Mouse (Mus musculus) cerebellum, adult (tissue): ENCODE measurements around the gene Slc47a2.

Experiments used
- ATAC-seq: cut with Nextera tagmentation; 2 replicates; pipeline ENCODE4 v1.9.2; 2017; ENCODE audit warnings: mild to moderate bottlenecking, moderate library complexity, mixed read lengths; ENCODE audit not compliant: insufficient number of reproducible peaks, low FRiP score, low TSS enrichment

The Slc47a2 gene

DNA sequence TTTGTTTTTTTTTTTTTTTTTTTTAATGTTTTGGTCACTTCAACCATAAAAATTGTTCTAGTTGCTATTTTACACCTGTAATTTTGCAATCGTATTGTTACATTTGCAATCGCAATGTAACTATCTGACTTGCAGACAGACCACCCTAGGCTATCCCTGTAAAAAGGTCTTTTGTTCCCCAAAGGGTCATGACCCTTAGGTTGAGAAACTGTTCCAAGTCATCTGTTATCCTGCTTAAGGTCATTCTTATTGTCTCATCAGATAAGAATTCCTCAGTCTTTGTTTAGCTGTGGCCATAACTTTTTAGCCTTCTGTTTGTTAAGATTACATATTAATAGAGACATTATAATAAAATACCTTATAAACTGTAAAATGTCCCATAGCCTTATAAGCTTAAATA, 49.4 kb downstream of the Slc47a2 start:
- no peak for ATAC-seq

DNA sequence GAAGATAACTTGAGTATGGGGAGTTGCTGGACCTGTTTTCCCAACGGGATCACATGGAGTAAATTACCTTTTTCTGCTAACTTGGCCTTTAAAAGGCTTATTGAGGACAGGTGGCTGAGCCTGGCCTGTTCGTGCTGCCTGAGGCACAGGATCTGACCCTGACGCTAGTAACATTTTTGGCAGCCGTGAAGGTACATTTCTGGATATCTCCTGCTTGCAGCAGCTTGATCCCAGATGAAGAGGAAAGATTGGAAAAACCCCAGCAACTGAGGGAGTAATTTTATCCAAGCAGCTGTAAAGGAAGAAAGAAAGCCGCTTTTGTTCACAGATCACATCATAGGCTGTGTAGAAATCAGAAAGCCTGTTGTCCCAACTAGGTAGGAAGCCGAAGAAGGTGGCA, 58.3 kb downstream of the Slc47a2 start:
- no peak for ATAC-seq

DNA sequence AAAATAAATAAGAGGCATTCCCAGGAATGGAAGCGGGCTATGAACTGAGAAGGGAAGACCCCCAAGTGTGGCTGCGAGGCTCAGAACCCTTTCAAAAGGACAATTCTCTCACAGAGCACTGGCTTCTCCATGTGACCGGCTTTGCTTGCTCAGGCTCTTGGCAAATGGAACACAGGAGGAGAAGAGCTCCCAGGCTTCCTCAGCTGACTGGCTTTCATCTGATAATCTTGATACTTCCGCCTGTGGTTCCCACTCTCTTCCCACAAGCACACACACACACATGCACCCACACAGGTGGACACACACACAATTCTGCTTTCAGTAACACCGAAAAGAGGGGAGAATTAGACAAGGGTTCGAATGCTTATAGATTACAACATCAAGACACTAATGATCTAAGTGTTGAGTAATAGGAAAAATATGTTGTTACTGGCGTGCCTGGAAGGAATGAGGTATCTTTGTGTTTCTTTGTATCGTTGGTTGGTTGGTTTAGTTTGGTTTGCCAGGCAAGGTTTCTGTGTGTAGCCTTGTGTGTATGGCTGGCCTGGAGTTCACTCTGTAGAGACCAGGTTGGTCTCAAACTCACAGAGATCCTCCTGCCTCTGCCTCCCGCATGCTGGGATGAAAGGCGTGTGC, 59.1 kb downstream of the Slc47a2 start:
- ATAC-seq = no peak

DNA sequence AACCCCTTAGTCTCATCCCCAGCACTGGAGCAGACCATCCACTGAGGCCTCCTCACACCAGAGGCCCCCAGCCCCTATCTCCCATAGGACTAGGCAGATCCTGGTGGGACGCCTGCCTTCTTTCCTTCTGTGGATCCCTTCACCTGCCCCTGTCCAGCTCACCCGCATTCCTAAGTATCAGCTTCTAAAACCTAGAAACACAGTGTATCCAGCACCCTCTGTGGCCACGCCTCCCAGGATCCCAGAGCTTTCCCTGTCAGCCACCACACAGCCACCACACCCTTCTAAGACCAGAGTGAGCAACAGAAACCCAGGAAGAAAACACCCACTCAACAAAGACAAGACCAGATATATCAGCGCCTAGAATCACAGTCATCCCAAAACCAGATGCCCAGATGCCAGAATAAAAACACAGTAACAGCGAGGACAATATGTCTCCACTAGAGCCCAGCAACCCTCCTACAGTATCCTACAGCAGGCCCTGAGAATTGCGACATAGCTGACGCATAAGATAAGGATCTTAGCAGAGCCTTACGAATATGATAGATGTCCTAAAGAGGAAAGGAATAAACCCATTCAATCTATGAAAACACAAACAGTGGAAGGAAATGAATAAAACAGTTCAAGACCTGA, 64.1 kb downstream of the Slc47a2 start:
- no peak for ATAC-seq

DNA sequence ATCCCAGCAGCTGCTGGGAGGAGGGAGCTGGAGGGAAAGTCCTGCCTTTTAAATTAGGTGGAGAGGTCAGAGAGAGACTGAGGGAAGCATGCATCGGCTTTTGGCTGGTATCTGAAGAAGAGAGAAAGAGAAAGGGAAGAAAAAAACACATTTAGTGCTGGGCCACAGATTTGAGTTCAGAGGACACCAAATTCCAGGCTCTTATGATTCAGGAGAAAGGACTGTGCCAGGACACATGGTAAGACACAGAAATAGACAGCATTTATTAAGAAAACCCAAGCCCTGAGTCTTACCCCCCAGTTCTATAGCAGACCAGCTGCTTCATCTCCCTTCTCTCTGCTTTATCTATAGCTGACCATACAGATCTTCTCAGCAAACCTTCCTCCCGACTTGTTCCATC, 64.7 kb downstream of the Slc47a2 start:
- no peak for ATAC-seq

DNA sequence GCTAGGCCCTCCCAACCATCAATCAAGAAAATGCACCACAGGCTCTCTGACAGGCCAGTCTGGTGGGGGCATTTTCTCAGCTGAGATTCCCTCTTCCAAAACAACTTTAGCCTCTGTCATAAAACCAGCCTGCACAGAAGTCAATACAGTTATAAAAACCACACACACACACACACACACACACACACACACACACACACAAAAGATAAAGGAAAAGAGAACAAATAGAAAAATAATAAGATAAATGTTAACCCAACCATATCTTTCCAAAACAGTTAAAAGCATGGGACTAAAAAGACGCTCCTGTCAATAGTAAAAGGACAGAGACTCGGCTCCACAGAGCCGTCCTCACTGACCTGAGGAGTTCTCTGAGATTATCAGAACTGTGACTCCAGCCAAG, 66.2 kb downstream of the Slc47a2 start:
- no peak for ATAC-seq

DNA sequence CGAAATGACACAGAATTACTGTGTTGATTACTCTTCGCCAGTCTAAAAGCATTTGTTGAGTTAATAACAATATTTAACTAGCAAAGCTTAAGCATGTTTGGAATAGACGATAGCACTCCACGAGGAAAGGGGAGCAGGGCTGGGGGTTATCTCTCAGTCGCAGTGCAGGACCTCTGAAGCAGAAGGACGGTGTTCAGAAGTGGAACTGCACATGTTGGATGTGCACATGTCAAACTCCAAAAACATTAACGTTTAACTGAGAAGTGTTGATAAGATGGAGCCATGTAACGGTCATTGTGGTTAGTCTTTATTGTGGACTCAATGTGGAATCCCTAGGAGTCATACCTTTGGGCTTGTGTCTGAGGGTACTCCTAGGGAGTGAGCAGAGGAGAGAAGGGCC, 67.6 kb downstream of the Slc47a2 start:
- no peak for ATAC-seq

DNA sequence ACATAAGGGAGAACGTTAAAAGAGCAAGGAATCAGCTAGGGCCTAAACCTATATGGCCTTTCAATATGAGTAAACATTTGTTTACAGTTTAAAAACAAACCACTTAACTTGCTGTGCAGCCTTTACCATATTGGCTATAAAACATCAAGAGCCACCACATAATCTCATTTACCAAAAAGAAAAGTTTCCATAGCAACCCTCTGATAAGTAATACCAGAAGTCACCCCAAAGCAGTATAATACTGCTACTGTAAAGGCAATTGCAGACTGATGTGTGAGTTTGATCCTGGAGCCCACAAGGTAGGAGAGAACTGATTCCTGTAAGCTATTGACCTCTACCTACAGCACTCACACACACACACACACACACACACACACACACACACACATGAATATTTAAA, 68.2 kb downstream of the Slc47a2 start:
- no peak for ATAC-seq

DNA sequence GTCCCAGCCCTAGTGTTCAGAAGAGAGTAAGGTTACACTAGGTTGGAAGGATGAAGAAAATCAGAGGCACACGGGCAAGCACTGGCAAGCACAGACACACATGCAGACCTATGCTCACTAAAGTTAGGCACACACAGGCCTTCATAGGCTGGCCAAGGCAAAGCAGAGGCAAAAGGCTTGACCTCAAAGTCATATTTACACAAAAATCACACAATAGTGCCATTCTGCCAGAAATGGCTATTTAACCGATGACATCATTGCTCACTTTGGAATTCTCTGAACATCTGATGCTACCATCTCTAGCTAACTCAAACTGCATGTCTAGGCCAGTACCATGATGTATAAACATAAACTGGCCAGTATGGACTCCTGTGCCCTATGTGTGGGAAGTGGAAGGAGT, 68.7 kb downstream of the Slc47a2 start:
- ATAC-seq = no peak

DNA sequence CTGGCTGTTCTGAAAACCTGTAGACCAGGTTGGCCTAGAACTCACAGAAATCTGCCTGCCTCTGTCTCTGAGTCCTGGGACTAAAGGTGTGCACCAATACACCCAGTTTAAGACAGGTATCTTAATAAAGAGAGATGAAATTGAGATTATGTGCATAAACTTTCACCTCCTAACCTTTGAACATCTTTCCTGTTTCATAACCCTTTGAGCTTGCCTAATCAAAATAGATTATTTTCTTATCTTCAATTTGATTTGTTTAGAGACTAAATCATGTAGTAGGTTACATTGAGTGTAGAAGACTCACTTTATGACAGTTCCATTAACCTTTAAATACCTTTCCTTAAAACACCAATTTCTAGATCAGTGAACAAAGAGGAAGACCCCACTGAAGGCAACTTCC, 71.0 kb downstream of the Slc47a2 start:
- no peak for ATAC-seq

DNA sequence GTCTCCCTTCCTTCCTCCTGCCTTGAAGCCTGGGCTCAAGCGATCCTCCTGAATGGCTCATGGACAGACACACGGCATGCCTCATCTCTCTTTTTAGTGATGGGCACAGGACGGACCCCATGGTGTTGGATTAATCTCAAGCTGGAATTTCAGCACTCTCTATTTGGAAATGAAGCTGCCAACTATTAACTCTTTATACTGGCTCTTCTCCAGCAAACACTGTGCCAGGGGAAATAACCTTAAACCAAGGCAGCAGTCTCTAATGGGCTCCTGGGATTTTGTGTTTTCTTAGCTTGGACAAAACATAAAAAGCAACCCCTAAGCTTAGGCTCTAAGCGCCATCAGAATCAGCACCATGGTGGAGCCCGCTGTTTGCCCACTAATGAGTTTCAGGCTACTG, 72.3 kb downstream of the Slc47a2 start:
- ATAC-seq = no peak

DNA sequence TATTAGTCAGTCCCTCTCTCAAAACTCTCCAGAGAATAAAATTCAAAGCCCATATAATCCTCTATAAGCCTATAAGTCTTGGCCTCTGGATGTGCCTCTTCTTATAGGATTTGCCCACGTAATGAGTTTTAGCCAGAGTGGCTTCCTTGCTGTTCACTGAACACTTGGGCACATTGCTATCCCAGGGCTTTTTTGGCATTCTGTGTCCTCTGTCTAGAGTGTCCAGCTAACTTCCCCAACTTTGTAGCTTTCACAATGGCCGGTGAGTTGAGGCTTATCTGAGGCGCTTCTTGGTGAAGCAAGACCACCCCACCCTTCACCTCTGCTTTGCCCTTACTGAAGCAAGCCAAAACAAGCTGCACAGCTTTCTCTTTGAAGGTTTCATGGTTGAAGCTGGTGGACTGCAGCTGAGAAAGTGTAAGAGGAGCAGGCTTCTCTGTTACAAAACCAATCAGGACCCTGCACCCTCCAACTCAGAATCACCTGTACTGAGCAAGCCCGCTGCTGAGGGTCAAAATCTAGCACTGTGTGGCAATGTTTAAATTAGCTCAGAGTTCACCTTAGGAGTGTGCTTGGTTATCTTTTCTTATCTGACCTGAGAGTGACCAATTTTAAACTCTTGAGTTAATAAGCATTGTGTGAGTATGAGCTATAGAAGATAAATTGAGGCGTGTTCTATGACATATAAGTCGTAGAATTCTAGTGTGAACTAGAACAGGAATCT, 73.9 kb downstream of the Slc47a2 start:
- no peak for ATAC-seq

DNA sequence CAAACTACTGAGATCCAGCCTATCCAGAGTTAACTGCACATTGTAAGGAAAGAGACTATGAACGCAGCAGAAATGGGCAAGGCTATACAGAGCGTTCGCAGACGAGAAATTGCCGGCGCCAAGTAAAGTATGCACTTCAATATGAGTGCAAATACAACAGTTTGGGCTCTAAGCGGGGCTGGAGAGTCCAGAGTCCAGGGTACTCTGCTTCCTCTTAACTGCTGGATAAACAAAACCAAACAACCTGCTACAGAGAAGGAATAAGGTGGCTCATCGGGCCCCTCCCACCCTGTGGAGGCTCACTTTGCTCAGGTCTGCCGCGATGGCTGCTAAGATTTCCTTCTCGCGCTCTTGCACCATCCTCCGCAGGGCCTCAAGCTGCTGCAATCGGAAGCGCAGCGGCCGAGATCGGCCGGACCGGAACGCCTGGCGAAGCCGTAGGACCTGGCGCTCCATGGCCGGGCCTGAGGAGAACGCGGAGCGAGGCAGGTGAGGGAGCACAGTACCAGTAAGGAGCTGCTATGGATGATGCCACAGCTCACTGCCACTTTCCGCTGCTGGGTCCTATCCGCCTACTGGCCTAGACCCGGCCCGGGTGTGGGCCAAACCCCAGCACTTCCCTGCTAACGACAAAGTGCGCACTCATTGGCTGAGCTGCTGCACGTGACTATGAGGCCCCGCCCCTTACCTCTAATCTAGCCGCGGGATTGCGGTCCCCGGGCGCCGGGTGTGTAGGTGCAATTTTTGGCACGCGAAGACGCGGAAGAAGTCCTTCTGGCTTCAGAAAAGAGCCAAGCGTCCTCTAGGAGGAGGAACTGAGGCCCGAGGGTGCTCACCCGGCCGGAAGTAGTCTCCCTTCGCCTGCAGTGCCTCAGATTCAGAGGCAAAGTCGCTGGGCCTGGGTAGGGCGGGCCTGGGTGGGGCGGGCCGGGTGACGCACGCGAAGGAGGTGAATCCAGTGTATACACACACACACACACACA, 75.8 kb downstream of the Slc47a2 start, which contains the start of gene Aldh3a2:
Gene Aldh3a2 (minus strand): TSS at position 914 of the 983 bp plus-strand sequence.
- peak; percentile 98 for ATAC-seq

DNA sequence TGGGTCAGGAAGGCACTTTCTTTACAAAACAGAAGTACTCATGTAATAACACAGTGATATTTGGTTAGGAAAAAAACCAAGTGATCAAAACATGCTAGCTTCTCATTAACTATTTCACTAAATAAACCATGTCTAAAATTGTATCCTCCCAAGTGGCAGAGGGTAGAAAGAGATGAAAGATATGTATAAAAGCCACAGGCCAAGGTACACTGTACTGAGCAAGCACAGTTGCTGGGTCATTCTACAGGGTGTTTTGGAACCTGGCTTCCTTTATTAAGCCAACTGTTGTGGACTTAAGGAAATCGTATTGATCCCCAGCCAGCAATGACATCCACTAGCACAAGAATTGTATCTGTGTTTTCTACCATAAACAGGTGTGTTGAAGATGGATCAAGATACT, 78.8 kb downstream of the Slc47a2 start:
- no peak for ATAC-seq

DNA sequence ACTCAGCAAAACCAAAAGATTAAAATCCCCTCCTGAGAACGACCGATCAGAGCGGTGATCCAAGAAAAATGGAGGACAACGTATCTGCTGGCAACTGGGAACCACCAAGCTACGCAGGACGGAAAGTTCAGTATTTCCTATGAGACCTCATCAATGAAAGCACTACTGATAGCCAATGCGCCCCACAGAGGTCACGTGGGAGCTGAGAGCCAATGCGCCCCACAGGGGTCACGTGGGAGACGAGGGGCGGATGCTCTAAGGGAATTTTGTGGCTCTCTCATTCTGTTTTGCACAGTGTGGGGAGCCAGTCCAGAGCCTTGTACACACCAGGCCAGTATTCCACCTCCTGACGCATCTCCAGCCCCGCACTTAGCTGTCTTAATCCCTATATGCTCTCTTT, 80.1 kb downstream of the Slc47a2 start:
- ATAC-seq = no peak

DNA sequence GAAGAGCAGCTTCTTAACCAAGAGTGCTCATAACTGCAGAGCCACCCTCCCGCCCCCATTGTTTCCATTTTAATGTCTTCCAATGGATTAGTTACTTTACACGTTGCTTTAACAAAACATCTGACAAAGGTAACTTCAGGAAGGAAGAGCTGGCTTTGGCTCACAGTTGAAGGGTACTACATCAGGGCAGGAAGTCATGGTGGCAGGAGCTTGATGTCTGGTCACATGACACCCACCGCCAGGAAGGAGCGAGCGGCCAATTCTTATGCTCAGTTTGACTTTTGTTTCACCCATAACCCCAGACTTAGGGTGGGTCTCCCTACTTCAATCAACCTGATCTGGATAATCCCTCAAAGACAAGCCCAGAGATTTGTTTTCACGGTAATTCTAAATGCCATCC, 83.6 kb downstream of the Slc47a2 start:
- no peak for ATAC-seq

DNA sequence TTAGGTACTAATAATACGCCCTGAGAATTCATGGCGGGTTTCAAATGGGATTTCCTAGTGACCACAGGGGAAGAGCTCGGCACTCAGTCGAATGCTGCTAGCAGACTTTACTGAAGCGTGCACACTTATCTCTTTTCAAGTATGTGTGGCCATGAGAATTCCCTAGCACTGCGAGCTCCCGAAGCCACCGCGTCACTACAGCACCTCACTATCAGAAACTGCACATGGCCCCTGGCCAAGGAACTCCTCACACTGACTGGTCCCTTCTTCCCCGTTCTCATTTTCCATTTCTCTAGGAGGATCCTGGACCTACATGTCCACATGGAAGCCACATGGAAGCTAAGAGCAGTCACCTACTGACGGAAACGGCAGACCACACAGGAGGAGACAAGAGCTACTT, 89.9 kb downstream of the Slc47a2 start:
- no peak for ATAC-seq

DNA sequence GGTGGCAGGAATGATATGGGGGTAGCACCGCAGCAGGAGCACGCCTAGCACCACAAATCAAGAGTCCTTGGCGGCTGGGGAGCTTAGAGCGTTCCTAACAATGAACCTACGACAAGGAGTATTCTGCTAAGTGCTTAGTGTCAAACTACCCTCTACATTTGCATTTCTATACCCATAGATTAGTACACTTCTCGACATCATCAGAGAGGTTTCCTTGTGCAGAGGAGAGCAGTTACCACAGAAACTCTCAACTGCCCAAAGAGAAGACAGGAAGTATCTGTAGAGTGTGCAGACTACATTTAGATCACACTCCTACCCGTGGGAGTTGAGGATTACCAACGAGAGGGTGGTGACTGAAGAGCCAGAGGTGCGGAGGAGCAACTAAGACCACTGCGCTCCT, 90.9 kb downstream of the Slc47a2 start:
- no peak for ATAC-seq
